Mouse (Mus musculus): Measurements from ENCODE around the gene Ltn1. TPM values are rescaled to one million over a fixed set of nuclear protein-coding genes. Genes with fewer than 3 reads are reported as not detected.
A peak's percentile ranks its signal among the peaks of the same experiment; 100 is the strongest.

The Ltn1 gene
- 5.5 and 5.7 TPM in 2 replicates for polyA plus RNA-seq (2012; rRNA removed)

- under 1% methylated on average over 56 of the region's 56 CpGs for WGBS
- Histone ChIP-seq H3K36me3 (ENCODE audit: control insufficient read depth, insufficient read depth, low read length) (no peaks in the 10 kb centered on the region), H3K27ac (ENCODE audit: insufficient read depth, low read depth, low read length) (peak within 1 kb of the TSS; percentile 25; the same call in 1 of the 2 replicates), H3K4me3 (ENCODE audit: insufficient read depth, low read depth, low read length) (peak within 1 kb of the TSS; percentile 82), H3K4me1 (ENCODE audit: control insufficient read depth, insufficient read depth, low read length) (peaks cover 6% of the 10 kb centered on the region; the same call in 1 of the 2 replicates), H3K27me3 (replicated peaks; ENCODE audit: control insufficient read depth, insufficient read depth, low read length) (no peaks in the 10 kb centered on the region)
- DNase-seq = peak; percentile 99
- TF ChIP-seq POLR2A (IDR thresholded peaks at IDR 0.05; ENCODE audit: low read depth, low read length) (peak; percentile 36), CTCF (conservative IDR thresholded peaks at IDR 0.05; ENCODE audit: insufficient read depth, insufficient read length, low read depth, low read length) (no peak)
These were observed at the start of gene Ltn1 for GRCm38 (mm10) chr16:87432033-87432814. Gene Ltn1, minus strand, starts transcription at chr16:87432612.

- Histone ChIP-seq H3K4me1 (ENCODE audit: control insufficient read depth, insufficient read depth, low read length) (no peaks in the 10 kb centered on the region), H3K36me3 (ENCODE audit: control insufficient read depth, insufficient read depth, low read length) (peaks cover 20% of the 10 kb centered on the region), H3K4me3 (ENCODE audit: insufficient read depth, low read depth, low read length) (no peak overlapping the region), H3K27me3 (replicated peaks; ENCODE audit: control insufficient read depth, insufficient read depth, low read length) (no peaks in the 10 kb centered on the region), H3K27ac (ENCODE audit: insufficient read depth, low read depth, low read length) (no peak overlapping the region)
- peak; percentile 7 for DNase-seq
- 71% methylated on average over 4 of the region's 4 CpGs for WGBS
- TF ChIP-seq POLR2A (IDR thresholded peaks at IDR 0.05; ENCODE audit: low read depth, low read length) (no peak), CTCF (conservative IDR thresholded peaks at IDR 0.05; ENCODE audit: insufficient read depth, insufficient read length, low read depth, low read length) (no peak)
These were observed 38.2 kb upstream of the Ltn1 start for GRCm38 (mm10) chr16:87470579-87470978.

- no peaks in the 10 kb centered on the region for H3K27me3 ChIP-seq (replicated peaks; ENCODE audit: control insufficient read depth, insufficient read depth, low read length)
- no peak overlapping the region for H3K4me3 ChIP-seq (ENCODE audit: insufficient read depth, low read depth, low read length)
- TF ChIP-seq POLR2A (IDR thresholded peaks at IDR 0.05; ENCODE audit: low read depth, low read length) (no peak), CTCF (conservative IDR thresholded peaks at IDR 0.05; ENCODE audit: insufficient read depth, insufficient read length, low read depth, low read length) (no peak)
- peaks cover 3% of the 10 kb centered on the region; the same call in 1 of the 2 replicates for H3K4me1 ChIP-seq (ENCODE audit: control insufficient read depth, insufficient read depth, low read length)
- H3K36me3 ChIP-seq (ENCODE audit: control insufficient read depth, insufficient read depth, low read length) = no peaks in the 10 kb centered on the region
- 99% methylated on average over 3 of the region's 3 CpGs for WGBS
- H3K27ac ChIP-seq (ENCODE audit: insufficient read depth, low read depth, low read length) = no peak overlapping the region
- no peak for DNase-seq
These were observed 26.3 kb upstream of the Ltn1 start for GRCm38 (mm10) chr16:87458752-87459151.

GRCm38 (mm10) chr16:87455180-87455611, 22.8 kb upstream of the Ltn1 start:
- H3K4me3 ChIP-seq (ENCODE audit: insufficient read depth, low read depth, low read length) = peak overlapping the region; percentile 71
- no peak for DNase-seq
- peak overlapping the region; percentile 2 for H3K27ac ChIP-seq (ENCODE audit: insufficient read depth, low read depth, low read length)
- H3K36me3 ChIP-seq (ENCODE audit: control insufficient read depth, insufficient read depth, low read length) = no peaks in the 10 kb centered on the region
- peaks cover 3% of the 10 kb centered on the region; the same call in 1 of the 2 replicates for H3K4me1 ChIP-seq (ENCODE audit: control insufficient read depth, insufficient read depth, low read length)
- no peaks in the 10 kb centered on the region for H3K27me3 ChIP-seq (replicated peaks; ENCODE audit: control insufficient read depth, insufficient read depth, low read length)
- TF ChIP-seq CTCF (conservative IDR thresholded peaks at IDR 0.05; ENCODE audit: insufficient read depth, insufficient read length, low read depth, low read length) (no peak), POLR2A (IDR thresholded peaks at IDR 0.05; ENCODE audit: low read depth, low read length) (no peak)
- under 1% methylated on average over 38 of the region's 38 CpGs for WGBS

GRCm38 (mm10) chr16:87454419-87455179, 22.2 kb upstream of the Ltn1 start, which contains the start of gene Usp16:
Gene Usp16, plus strand, starts transcription at chr16:87454703.
- 4% methylated on average over 45 of the region's 45 CpGs for WGBS
- Histone ChIP-seq H3K4me1 (ENCODE audit: control insufficient read depth, insufficient read depth, low read length) (peaks cover 3% of the 10 kb centered on the region; the same call in 1 of the 2 replicates), H3K4me3 (ENCODE audit: insufficient read depth, low read depth, low read length) (peak within 1 kb of the TSS; percentile 71), H3K27ac (ENCODE audit: insufficient read depth, low read depth, low read length) (peak within 1 kb of the TSS; percentile 65), H3K27me3 (replicated peaks; ENCODE audit: control insufficient read depth, insufficient read depth, low read length) (no peaks in the 10 kb centered on the region), H3K36me3 (ENCODE audit: control insufficient read depth, insufficient read depth, low read length) (no peaks in the 10 kb centered on the region)
- DNase-seq = peak; percentile 95
- TF ChIP-seq POLR2A (IDR thresholded peaks at IDR 0.05; ENCODE audit: low read depth, low read length) (peak; percentile 52), CTCF (conservative IDR thresholded peaks at IDR 0.05; ENCODE audit: insufficient read depth, insufficient read length, low read depth, low read length) (no peak)

GRCm38 (mm10) chr16:87453226-87453625, 20.8 kb upstream of the Ltn1 start:
- 97% methylated on average over 2 of the region's 2 CpGs for WGBS
- H3K4me1 ChIP-seq (ENCODE audit: control insufficient read depth, insufficient read depth, low read length) = peaks cover 3% of the 10 kb centered on the region; the same call in 1 of the 2 replicates

More at GRCm38 (mm10) chr16:87453226-87453625, 20.8 kb upstream of the Ltn1 start:
- H3K27me3 ChIP-seq (replicated peaks; ENCODE audit: control insufficient read depth, insufficient read depth, low read length) = no peaks in the 10 kb centered on the region
- no peaks in the 10 kb centered on the region for H3K36me3 ChIP-seq (ENCODE audit: control insufficient read depth, insufficient read depth, low read length)
- no peak overlapping the region for H3K4me3 ChIP-seq (ENCODE audit: insufficient read depth, low read depth, low read length)
- TF ChIP-seq POLR2A (IDR thresholded peaks at IDR 0.05; ENCODE audit: low read depth, low read length) = no peak
- TF ChIP-seq CTCF (conservative IDR thresholded peaks at IDR 0.05; ENCODE audit: insufficient read depth, insufficient read length, low read depth, low read length) = no peak
- no peak for DNase-seq
- no peak overlapping the region for H3K27ac ChIP-seq (ENCODE audit: insufficient read depth, low read depth, low read length)
